Comparison of ENCODE assay signal across 8 mouse cellular contexts in genomic region chr5:136986695-136987137, GRCm38 (mm10). TPM values are rescaled to one million over a fixed set of nuclear protein-coding genes. Genes with fewer than 3 reads are reported as not detected.
DNase-seq lines count a peak whose midpoint lies in the region; ATAC-seq lines count a peak whose summit lies in the region.

Gene Plod3, plus strand, starts transcription at chr5:136987019.

- peak; percentile 83 for ATAC-seq in megakaryocyte progenitor cell, adult 5-6 weeks (replicated peaks; ENCODE audit: poor library complexity)

- DNase-seq in adipocyte (ENCODE audit: low spot score) = peak; percentile 100
- peak; percentile 100 for DNase-seq in embryo, embryonic 10 days (ENCODE audit: low spot score)
- peak; percentile 95 for DNase-seq in gastrocnemius, postnatal 10 days
- peak; percentile 100 for DNase-seq in induced T-regulatory cell, adult 2 months (ENCODE audit: low read depth)
- DNase-seq in left cerebral cortex, adult 9 months (ENCODE audit: low spot score in 2 of 2) = peak; percentile 94 to 97
- DNase-seq in right cerebral cortex, postnatal 14 days = peak; percentile 98
- peak; percentile 94 for DNase-seq in yolk sac, embryonic 10.5 days (ENCODE audit: low spot score)

RNA-seq across cellular contexts. Expression of gene Plod3, which starts in this region (rescaled TPM):
- total RNA-seq in gastrocnemius, postnatal 10 days (2021) = 10 to 100 TPM; 21.3 to 33.5 TPM
- 70.5 and 80.3 TPM in 2 replicates for total RNA-seq in megakaryocyte progenitor cell, adult 5-6 weeks (2015)
- total RNA-seq in megakaryocyte progenitor cell, adult 5-6 weeks (2017) = 154 and 176 TPM in 2 replicates

Comparison
In these comparisons a context has a peak if more than half of its experiments do, and no peak if none do; other contexts are left out.
1. Peak in every context shown above with its lines: DNase-seq and ATAC-seq.